Mouse (Mus musculus): ENCODE results near the gene Exoc1.

Exoc1 gene

GRCm38 (mm10) chr5:76529040-76529703 lies at the start of gene Exoc1:
Exoc1 (plus strand) TSS chr5:76529311.
- DNase-seq, result peak; percentile 94 to 95

- no peak for DNase-seq
Observed at GRCm38 (mm10) chr5:76483811-76484210, 45.3 kb upstream of the Exoc1 start, which contains the start of gene Gm7271. Gm7271 (plus strand) TSS chr5:76484040.

GRCm38 (mm10) chr5:76495126-76495525 lies 34.0 kb upstream of the Exoc1 start:
- DNase-seq, result no peak

- DNase-seq, result no peak
Observed at GRCm38 (mm10) chr5:76522446-76522845, 6.7 kb upstream of the Exoc1 start.

- DNase-seq, result no peak
Observed at GRCm38 (mm10) chr5:76524623-76525022, 4.5 kb upstream of the Exoc1 start.

GRCm38 (mm10) chr5:76525066-76525465 lies 4.0 kb upstream of the Exoc1 start:
- no peak for DNase-seq

- DNase-seq, result no peak
Observed at GRCm38 (mm10) chr5:76525829-76526228, 3.3 kb upstream of the Exoc1 start.

GRCm38 (mm10) chr5:76529704-76530066 lies 574 bp downstream of the Exoc1 start:
- DNase-seq, result no peak

- no peak for DNase-seq
Observed at GRCm38 (mm10) chr5:76533186-76533585, 4.1 kb downstream of the Exoc1 start.

- DNase-seq, result no peak
Observed at GRCm38 (mm10) chr5:76536231-76536630, 7.1 kb downstream of the Exoc1 start.

GRCm38 (mm10) chr5:76537578-76537977 lies 8.5 kb downstream of the Exoc1 start:
- DNase-seq, result no peak

GRCm38 (mm10) chr5:76540181-76540580 lies 11.1 kb downstream of the Exoc1 start:
- DNase-seq, result no peak

GRCm38 (mm10) chr5:76540842-76541241 lies 11.7 kb downstream of the Exoc1 start:
- DNase-seq, result no peak

GRCm38 (mm10) chr5:76543200-76543599 lies 14.1 kb downstream of the Exoc1 start:
- no peak for DNase-seq

GRCm38 (mm10) chr5:76550426-76550825 lies 21.3 kb downstream of the Exoc1 start:
- DNase-seq, result no peak

GRCm38 (mm10) chr5:76565321-76565720 lies 36.2 kb downstream of the Exoc1 start:
- DNase-seq, result peak; percentile 81 to 85

GRCm38 (mm10) chr5:76574251-76574650 lies 45.1 kb downstream of the Exoc1 start:
- DNase-seq, result no peak

- DNase-seq, result no peak
Observed at GRCm38 (mm10) chr5:76577026-76577425, 47.9 kb downstream of the Exoc1 start.

- no peak for DNase-seq
Observed at GRCm38 (mm10) chr5:76585378-76585777, 56.3 kb downstream of the Exoc1 start.

- DNase-seq, result peak; percentile 90
Observed at GRCm38 (mm10) chr5:76588551-76589283, 59.6 kb downstream of the Exoc1 start, which contains the start of gene Cep135. Cep135 (plus strand) TSS chr5:76588698.

GRCm38 (mm10) chr5:76589311-76589710 lies 60.2 kb downstream of the Exoc1 start:
- DNase-seq, result no peak

GRCm38 (mm10) chr5:76590009-76590408 lies 60.9 kb downstream of the Exoc1 start:
- no peak for DNase-seq

- no peak for DNase-seq
Observed at GRCm38 (mm10) chr5:76591885-76592284, 62.8 kb downstream of the Exoc1 start.

- no peak for DNase-seq
Observed at GRCm38 (mm10) chr5:76609702-76610370, 80.7 kb downstream of the Exoc1 start.

All from B cell, adult 2 months (primary cell).